Mouse (Mus musculus) intestine, embryonic 16.5 days (tissue): ENCODE results near the gene Lpin2. TPM values are rescaled to one million over a fixed set of nuclear protein-coding genes. Genes with fewer than 3 reads are reported as not detected.
A peak's percentile ranks its signal among the peaks of the same experiment; 100 is the strongest.

Source experiments
- ATAC-seq: fragments of 200-750 bp; cut with Nextera tagmentation; 2 replicates; pipeline ENCODE4 v1.8.0; 2017; ENCODE audit warnings: moderate TSS enrichment, moderate library complexity
- H3K27ac ChIP-seq: fragments of 300-500 bp; sonication (generic); 2 replicates; pipeline ENCODE4 v1.5.1; 2014; ENCODE audit warnings: mild to moderate bottlenecking, low read length
- H3K27me3 ChIP-seq: fragments of 300-500 bp; sonication (generic); replicated peaks from 2 replicates; pipeline ENCODE4 v1.6.1; 2014; ENCODE audit warnings: low read length, control low read depth, mixed read lengths; ENCODE audit not compliant: control insufficient read depth, insufficient read depth
- H3K36me3 ChIP-seq: fragments of 300-500 bp; sonication (generic); 2 replicates; pipeline ENCODE4 v1.6.1; 2014; ENCODE audit warnings: low read length, control low read depth; ENCODE audit not compliant: control insufficient read depth, insufficient read depth
- H3K4me1 ChIP-seq: fragments of 300-500 bp; sonication (generic); 2 replicates; pipeline ENCODE4 v1.6.1; 2014; ENCODE audit warnings: low read length, control low read depth, mixed read lengths; ENCODE audit not compliant: control insufficient read depth, insufficient read depth
- H3K4me2 ChIP-seq: fragments of 300-500 bp; sonication (generic); 2 replicates; pipeline ENCODE4 v1.6.1; 2014; ENCODE audit warnings: low read depth, low read length, control low read depth
- H3K4me3 ChIP-seq: fragments of 300-500 bp; sonication (generic); 2 replicates; pipeline ENCODE4 v1.5.1; 2014; ENCODE audit warnings: mild to moderate bottlenecking, low read length
- H3K9ac ChIP-seq: fragments of 300-500 bp; sonication (generic); 2 replicates; pipeline ENCODE4 v1.6.1; 2014; ENCODE audit warnings: low read depth, low read length
- H3K9me3 ChIP-seq: fragments of 300-500 bp; sonication (generic); 2 replicates; pipeline ENCODE4 v1.6.1; 2016; ENCODE audit warnings: low read length, control low read depth; ENCODE audit not compliant: control insufficient read depth
- WGBS: fragments of 180-500 bp; shearing (Covaris S2); extraction: QIAGEN DNeasy Blood & Tissue Kit; methylation state at CpG from one replicate; pipeline ENCODE4 v1.1.7; 2014; 5-methylcytosine and 5-hydroxymethylcytosine counted together
- polyA plus RNA-seq: library from polyadenylated mRNA; unstranded; fragments of >200 nt; fragmentation: Nextera tagmentation; extraction: Ambion mirVana; gene quantifications from 2 replicates; pipeline ENCODE4 v1.2.1, GENCODE M21; 2015

Gene Lpin2
- polyA plus RNA-seq, 1 experiment from 2014 or later: 22.7 TPM

- Histone ChIP-seq H3K4me2 (no peak overlapping the region), H3K4me3 (no peak overlapping the region), H3K9me3 (no peaks in the 10 kb centered on the region), H3K9ac (no peak overlapping the region), H3K4me1 (no peaks in the 10 kb centered on the region), H3K36me3 (no peaks in the 10 kb centered on the region), H3K27ac (no peak overlapping the region), H3K27me3 (no peaks in the 10 kb centered on the region)
- no peak for ATAC-seq
- WGBS: 58% methylated on average over 9 of the region's 9 CpGs
Observed at GRCm38 (mm10) chr17:71168846-71169245, 13.5 kb upstream of the Lpin2 start.

GRCm38 (mm10) chr17:71169639-71170038 lies 12.7 kb upstream of the Lpin2 start:
- ATAC-seq: no peak
- 61% methylated on average over 1 of the region's 1 CpGs for WGBS
- Histone ChIP-seq H3K27ac (no peak overlapping the region), H3K36me3 (no peaks in the 10 kb centered on the region), H3K4me1 (no peaks in the 10 kb centered on the region), H3K4me2 (no peak overlapping the region), H3K27me3 (no peaks in the 10 kb centered on the region), H3K9ac (no peak overlapping the region), H3K4me3 (no peak overlapping the region), H3K9me3 (no peaks in the 10 kb centered on the region)

GRCm38 (mm10) chr17:71171161-71171560 lies 11.2 kb upstream of the Lpin2 start:
- no peak overlapping the region for H3K4me2 ChIP-seq
- no peaks in the 10 kb centered on the region for H3K36me3 ChIP-seq
- no peak overlapping the region for H3K9ac ChIP-seq
- H3K4me1 ChIP-seq: no peaks in the 10 kb centered on the region
- no peak for ATAC-seq
- H3K27ac ChIP-seq: no peak overlapping the region
- no peak overlapping the region for H3K4me3 ChIP-seq
- 73% methylated on average over 4 of the region's 4 CpGs for WGBS
- H3K9me3 ChIP-seq: no peaks in the 10 kb centered on the region
- H3K27me3 ChIP-seq: no peaks in the 10 kb centered on the region

GRCm38 (mm10) chr17:71177336-71177735 lies 5.0 kb upstream of the Lpin2 start:
- H3K27ac ChIP-seq: no peak overlapping the region

GRCm38 (mm10) chr17:71177949-71178348 lies 4.4 kb upstream of the Lpin2 start:
- H3K4me2 ChIP-seq: no peak overlapping the region
- H3K9me3 ChIP-seq: no peaks in the 10 kb centered on the region
- peaks cover 9% of the 10 kb centered on the region for H3K4me1 ChIP-seq
- ATAC-seq: no peak
- H3K36me3 ChIP-seq: no peaks in the 10 kb centered on the region
- no peak overlapping the region for H3K4me3 ChIP-seq
- no peak overlapping the region for H3K9ac ChIP-seq
- WGBS: 84% methylated on average over 2 of the region's 2 CpGs
- H3K27ac ChIP-seq: no peak overlapping the region
- H3K27me3 ChIP-seq: no peaks in the 10 kb centered on the region

More at GRCm38 (mm10) chr17:71177336-71177735, 5.0 kb upstream of the Lpin2 start:
- Histone ChIP-seq H3K9me3 (no peaks in the 10 kb centered on the region), H3K4me2 (no peak overlapping the region), H3K9ac (no peak overlapping the region), H3K27me3 (no peaks in the 10 kb centered on the region), H3K4me1 (peaks cover 3% of the 10 kb centered on the region), H3K4me3 (no peak overlapping the region), H3K36me3 (no peaks in the 10 kb centered on the region)
- WGBS: 75% methylated on average over 4 of the region's 4 CpGs
- no peak for ATAC-seq

GRCm38 (mm10) chr17:71178530-71179181 lies 3.7 kb upstream of the Lpin2 start:
- H3K4me2 ChIP-seq: no peak overlapping the region
- no peak overlapping the region for H3K27ac ChIP-seq
- peaks cover 9% of the 10 kb centered on the region for H3K4me1 ChIP-seq
- no peak overlapping the region for H3K9ac ChIP-seq
- no peak for ATAC-seq
- H3K36me3 ChIP-seq: no peaks in the 10 kb centered on the region
- 33% methylated on average over 10 of the region's 10 CpGs for WGBS
- no peaks in the 10 kb centered on the region for H3K9me3 ChIP-seq
- H3K4me3 ChIP-seq: no peak overlapping the region
- no peaks in the 10 kb centered on the region for H3K27me3 ChIP-seq

- Histone ChIP-seq H3K27ac (no peak overlapping the region), H3K27me3 (no peaks in the 10 kb centered on the region), H3K4me3 (no peak overlapping the region), H3K36me3 (no peaks in the 10 kb centered on the region), H3K9ac (no peak overlapping the region), H3K4me1 (peaks cover 15% of the 10 kb centered on the region), H3K4me2 (no peak overlapping the region), H3K9me3 (no peaks in the 10 kb centered on the region)
- no peak for ATAC-seq
- WGBS: 87% methylated on average over 11 of the region's 11 CpGs
Observed at GRCm38 (mm10) chr17:71179551-71180309, 2.6 kb upstream of the Lpin2 start.

- peaks cover 23% of the 10 kb centered on the region for H3K4me1 ChIP-seq
- no peaks in the 10 kb centered on the region for H3K36me3 ChIP-seq
- H3K4me3 ChIP-seq: no peak overlapping the region
- 97% methylated on average over 4 of the region's 4 CpGs for WGBS
- ATAC-seq: no peak
- no peak overlapping the region for H3K4me2 ChIP-seq
- H3K27me3 ChIP-seq: no peaks in the 10 kb centered on the region
- no peak overlapping the region for H3K27ac ChIP-seq
- H3K9ac ChIP-seq: no peak overlapping the region
- H3K9me3 ChIP-seq: no peaks in the 10 kb centered on the region
Observed at GRCm38 (mm10) chr17:71180601-71181000, 1.8 kb upstream of the Lpin2 start.

GRCm38 (mm10) chr17:71182871-71183656 lies 704 bp downstream of the Lpin2 start:
- H3K4me1 ChIP-seq: peaks cover 29% of the 10 kb centered on the region
- peak overlapping the region; percentile 93 for H3K9ac ChIP-seq
- ATAC-seq: peak; percentile 98
- no peaks in the 10 kb centered on the region for H3K27me3 ChIP-seq
- H3K4me2 ChIP-seq: peak overlapping the region; percentile 93
- under 1% methylated on average over 57 of the region's 71 CpGs for WGBS
- no peaks in the 10 kb centered on the region for H3K36me3 ChIP-seq
- H3K4me3 ChIP-seq: peak overlapping the region; percentile 86
- H3K27ac ChIP-seq: peak overlapping the region; percentile 89
- no peaks in the 10 kb centered on the region for H3K9me3 ChIP-seq
